Mouse (Mus musculus) liver, embryonic 14.5 days (tissue): Measurements from ENCODE around the gene Lasp1.

ENCODE experiments used
- CTCF ChIP-seq: IDR thresholded peaks from 2 replicates; pipeline ENCODE4 v1.5.1; 2016; ENCODE audit warnings: antibody characterized with exemption, low read depth, control low read depth
- EP300 ChIP-seq: IDR thresholded peaks from 2 replicates; pipeline ENCODE4 v1.6.1; 2016; ENCODE audit warnings: antibody characterized with exemption, low read depth

DNA sequence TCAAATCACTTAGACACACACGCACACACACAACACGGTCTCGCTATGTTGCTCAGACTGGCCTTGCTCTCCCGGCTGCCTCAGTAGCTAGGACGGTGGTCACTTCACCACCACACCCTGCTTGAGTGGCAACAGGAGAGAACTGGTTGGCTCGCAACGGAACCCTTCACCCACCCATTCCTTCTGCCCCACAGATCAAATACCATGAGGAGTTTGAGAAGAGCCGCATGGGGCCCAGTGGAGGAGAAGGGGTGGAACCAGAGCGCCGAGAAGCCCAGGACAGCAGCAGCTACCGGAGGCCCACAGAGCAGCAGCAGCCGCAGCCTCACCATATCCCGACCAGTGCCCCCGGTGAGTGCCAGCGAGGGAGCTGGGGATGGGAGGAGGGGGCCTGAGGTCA, 34.6 kb downstream of the Lasp1 start:
- TF ChIP-seq CTCF (no peak), EP300 (no peak)
